Mouse (Mus musculus): ENCODE results near the gene Acadvl. TPM values are rescaled to one million over a fixed set of nuclear protein-coding genes. Genes with fewer than 3 reads are reported as not detected.

The Acadvl gene
- polyA plus RNA-seq, 1 experiment from 2014 or later = 78.2 TPM

MicroRNAs encoded within 50 kb of the gene (microRNA counts, 519-probe panel; counts per million panel counts)
- microRNA mmu-miR-324-3p (236 counts per million, percentile 44 among the panel's probes with 10 or more counts), microRNA mmu-miR-324-5p (3,473 counts per million, percentile 79 among the panel's probes with 10 or more counts)

Small RNA genes within 50 kb of the gene (microRNA-seq; reads per million reads assigned to microRNA genes)
- gene Gm44349 (not detected), gene Mir324 (3,294 reads per million, percentile 86 among the genes with 10 or more reads in this experiment)

Other genes starting within 250 kb of the Acadvl start
- gene Zbtb4, start 249.5 kb downstream of the Acadvl start, polyA plus RNA-seq (2015; fragmentation: Nextera tagmentation; extraction: Ambion mirVana) = 3.5 and 4.8 TPM in 2 replicates
- 5.4 and 5.7 TPM in 2 replicates for gene Chrnb1, start 219.5 kb downstream of the Acadvl start, polyA plus RNA-seq (2015; fragmentation: Nextera tagmentation; extraction: Ambion mirVana)
- 3.6 TPM in 2 replicates for gene Fgf11, start 213.6 kb downstream of the Acadvl start, polyA plus RNA-seq (2015; fragmentation: Nextera tagmentation; extraction: Ambion mirVana)
- 4.0 and 4.7 TPM in 2 replicates for gene Tmem102, start 209.8 kb downstream of the Acadvl start, polyA plus RNA-seq (2015; fragmentation: Nextera tagmentation; extraction: Ambion mirVana)
- not detected in 2 replicates for gene Gm39566, start 200.1 kb downstream of the Acadvl start, polyA plus RNA-seq (2015; fragmentation: Nextera tagmentation; extraction: Ambion mirVana)
- gene Spem2, start 196.9 kb downstream of the Acadvl start, polyA plus RNA-seq (2015; fragmentation: Nextera tagmentation; extraction: Ambion mirVana) = not detected in 2 replicates
- 0.26 TPM in 1 of 2 replicates, not detected in the other for gene Spem1, start 193.2 kb downstream of the Acadvl start, polyA plus RNA-seq (2015; fragmentation: Nextera tagmentation; extraction: Ambion mirVana)
- 14.1 and 15.2 TPM in 2 replicates for gene Nlgn2, start 177.6 kb downstream of the Acadvl start, polyA plus RNA-seq (2015; fragmentation: Nextera tagmentation; extraction: Ambion mirVana)
- gene Tmem256, start 176.9 kb downstream of the Acadvl start, polyA plus RNA-seq (2015; fragmentation: Nextera tagmentation; extraction: Ambion mirVana) = 358 and 423 TPM in 2 replicates
- gene Plscr3, start 169.0 kb downstream of the Acadvl start, polyA plus RNA-seq (2015; fragmentation: Nextera tagmentation; extraction: Ambion mirVana) = 145 and 154 TPM in 2 replicates
- 4.9 and 5.3 TPM in 2 replicates for gene Tnk1, start 156.7 kb downstream of the Acadvl start, polyA plus RNA-seq (2015; fragmentation: Nextera tagmentation; extraction: Ambion mirVana)
- not detected in 2 replicates for gene Tmem95, start 137.4 kb downstream of the Acadvl start, polyA plus RNA-seq (2015; fragmentation: Nextera tagmentation; extraction: Ambion mirVana)
- gene Kctd11, start 134.0 kb downstream of the Acadvl start, polyA plus RNA-seq (2015; fragmentation: Nextera tagmentation; extraction: Ambion mirVana) = 3.8 and 4.4 TPM in 2 replicates
- 0.74 and 1.6 TPM in 2 replicates for gene Acap1, start 119.9 kb downstream of the Acadvl start, polyA plus RNA-seq (2015; fragmentation: Nextera tagmentation; extraction: Ambion mirVana)
- gene 2810408A11Rik, start 114.4 kb downstream of the Acadvl start, polyA plus RNA-seq (2015; fragmentation: Nextera tagmentation; extraction: Ambion mirVana) = 14.8 and 15.6 TPM in 2 replicates
- 12.3 and 12.6 TPM in 2 replicates for gene Neurl4, start 114.3 kb downstream of the Acadvl start, polyA plus RNA-seq (2015; fragmentation: Nextera tagmentation; extraction: Ambion mirVana)
- gene Gps2, start 101.5 kb downstream of the Acadvl start, polyA plus RNA-seq (2015; fragmentation: Nextera tagmentation; extraction: Ambion mirVana) = 79.5 and 85.5 TPM in 2 replicates
- 1,558 and 1,689 TPM in 2 replicates for gene Eif5a, start 93.5 kb downstream of the Acadvl start, polyA plus RNA-seq (2015; fragmentation: Nextera tagmentation; extraction: Ambion mirVana)
- 7.5 and 10.2 TPM in 2 replicates for gene Ybx2, start 79.6 kb downstream of the Acadvl start, polyA plus RNA-seq (2015; fragmentation: Nextera tagmentation; extraction: Ambion mirVana)
- gene Slc2a4, start 67.2 kb downstream of the Acadvl start, polyA plus RNA-seq (2015; fragmentation: Nextera tagmentation; extraction: Ambion mirVana) = 33.3 and 33.5 TPM in 2 replicates
- gene Cldn7, start 50.6 kb downstream of the Acadvl start, polyA plus RNA-seq (2015; fragmentation: Nextera tagmentation; extraction: Ambion mirVana) = 30.3 and 34.9 TPM in 2 replicates
- 30.0 and 30.9 TPM in 2 replicates for gene Ctdnep1, start 34.3 kb downstream of the Acadvl start, polyA plus RNA-seq (2015; fragmentation: Nextera tagmentation; extraction: Ambion mirVana)
- gene Elp5, start 32.9 kb downstream of the Acadvl start, polyA plus RNA-seq (2015; fragmentation: Nextera tagmentation; extraction: Ambion mirVana) = 125 and 127 TPM in 2 replicates
- 511 and 542 TPM in 2 replicates for gene Gabarap, start 24.3 kb downstream of the Acadvl start, polyA plus RNA-seq (2015; fragmentation: Nextera tagmentation; extraction: Ambion mirVana)
- gene Phf23, start 19.6 kb downstream of the Acadvl start, polyA plus RNA-seq (2015; fragmentation: Nextera tagmentation; extraction: Ambion mirVana) = 87.8 and 93.3 TPM in 2 replicates
- 55.0 and 56.8 TPM in 2 replicates for gene Dvl2, start 14.8 kb downstream of the Acadvl start, polyA plus RNA-seq (2015; fragmentation: Nextera tagmentation; extraction: Ambion mirVana)
- 13.1 and 13.5 TPM in 2 replicates for gene Dlg4, start 1.5 kb upstream of the Acadvl start, polyA plus RNA-seq (2015; fragmentation: Nextera tagmentation; extraction: Ambion mirVana)
- gene Asgr1, start 38.7 kb upstream of the Acadvl start, polyA plus RNA-seq (2015; fragmentation: Nextera tagmentation; extraction: Ambion mirVana) = 0.24 and 0.47 TPM in 2 replicates
- not detected in 2 replicates for gene Asgr2, start 77.2 kb upstream of the Acadvl start, polyA plus RNA-seq (2015; fragmentation: Nextera tagmentation; extraction: Ambion mirVana)
- gene Mgl2, start 114.9 kb upstream of the Acadvl start, polyA plus RNA-seq (2015; fragmentation: Nextera tagmentation; extraction: Ambion mirVana) = 0.25 and 0.50 TPM in 2 replicates
- 1.3 TPM in 2 replicates for gene Clec10a, start 140.8 kb upstream of the Acadvl start, polyA plus RNA-seq (2015; fragmentation: Nextera tagmentation; extraction: Ambion mirVana)
- gene Slc16a11, start 197.3 kb upstream of the Acadvl start, polyA plus RNA-seq (2015; fragmentation: Nextera tagmentation; extraction: Ambion mirVana) = 1.9 and 3.5 TPM in 2 replicates
- 9.8 and 13.0 TPM in 2 replicates for gene Slc16a13, start 205.7 kb upstream of the Acadvl start, polyA plus RNA-seq (2015; fragmentation: Nextera tagmentation; extraction: Ambion mirVana)
- gene Bcl6b, start 214.4 kb upstream of the Acadvl start, polyA plus RNA-seq (2015; fragmentation: Nextera tagmentation; extraction: Ambion mirVana) = 11.1 and 11.3 TPM in 2 replicates
- gene 0610010K14Rik, start 222.5 kb upstream of the Acadvl start, polyA plus RNA-seq (2015; fragmentation: Nextera tagmentation; extraction: Ambion mirVana) = 188 and 200 TPM in 2 replicates
- gene Gm21988, start 224.4 kb upstream of the Acadvl start, polyA plus RNA-seq (2015; fragmentation: Nextera tagmentation; extraction: Ambion mirVana) = 11.7 and 13.9 TPM in 2 replicates
- gene Rnasek, start 224.4 kb upstream of the Acadvl start, polyA plus RNA-seq (2015; fragmentation: Nextera tagmentation; extraction: Ambion mirVana) = 168 and 170 TPM in 2 replicates
- 6.7 and 7.6 TPM in 2 replicates for gene Alox12, start 239.9 kb upstream of the Acadvl start, polyA plus RNA-seq (2015; fragmentation: Nextera tagmentation; extraction: Ambion mirVana)